Mouse (Mus musculus): ENCODE results near the gene Ssu72.
"Not testable (repeated sequence)": the region's sequence is repeated elsewhere in the genome, so short reads cannot be mapped to it uniquely, and the experiment has no call there.

- not testable (repeated sequence) for TF ChIP-seq E2F4 (IDR thresholded peaks at IDR 0.05; ENCODE audit: insufficient replicate concordance, low read depth, low read length); POLR2A (IDR thresholded peaks at IDR 0.05; ENCODE audit: low read depth, low read length); ZC3H11A (IDR thresholded peaks at IDR 0.05; ENCODE audit: low read depth, low read length)
Measured at GRCm38 (mm10) chr4:155670236-155670635, 34.4 kb upstream of the Ssu72 start.
